Mouse (Mus musculus) spleen, adult 2 months (tissue): ENCODE data around the gene Dmrtc2.

ENCODE experiments used
- CTCF ChIP-seq: fragments of 200-500 bp; IDR thresholded peaks from 2 replicates; pipeline ENCODE4 v1.5.1; 2011; ENCODE audit warnings: mild to moderate bottlenecking, inconsistent platforms; ENCODE audit not compliant: insufficient read depth, insufficient read length, insufficient replicate concordance; ENCODE audit errors: extremely low read depth
- POLR2A ChIP-seq: fragments of 200-500 bp; IDR thresholded peaks from 2 replicates; pipeline ENCODE4 v1.6.1; 2011; ENCODE audit warnings: low read depth, low read length, inconsistent platforms

DNA sequence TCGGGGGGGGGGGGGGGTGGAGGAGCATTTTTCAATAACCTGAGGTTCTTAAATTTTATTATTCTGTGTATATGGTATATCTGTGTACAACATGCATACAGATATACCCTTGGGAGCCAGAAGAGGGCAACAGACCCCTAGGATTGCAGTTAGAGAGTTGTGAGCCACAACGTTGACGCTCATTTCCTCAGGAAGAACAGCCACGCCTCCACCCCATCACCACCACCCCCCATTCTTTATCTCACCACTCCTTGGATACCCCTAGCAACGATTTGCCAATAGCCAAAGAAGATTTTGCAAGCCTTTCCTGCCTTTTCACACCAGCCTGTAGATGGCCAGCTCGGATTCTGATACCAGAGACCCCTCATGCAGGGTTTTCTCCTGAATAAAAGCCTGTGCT is 24.1 kb upstream of the Dmrtc2 start:
- no peak for TF ChIP-seq CTCF
- no peak for TF ChIP-seq POLR2A
